Mouse (Mus musculus) stomach, postnatal 0 days (tissue): ENCODE measurements at regions not wholly inside any gene's neighbourhood (a gene's known extent, or its start where the extent isn't known, plus 50 kb on each side); places are given as distances from the start of the nearest gene placed in this dataset.

Source experiments
- ATAC-seq: fragments of 200-750 bp; cut with Nextera tagmentation; 2 replicates; pipeline ENCODE4 v1.8.0; 2017; ENCODE audit not compliant: low FRiP score, low TSS enrichment
- DNase-seq: peaks from one replicate; pipeline ENCODE4 v3.0.0-alpha.2; 2016; ENCODE audit warnings: low spot score
- H3K27ac ChIP-seq: fragments of 300-500 bp; sonication (generic); replicated peaks from 2 replicates; pipeline ENCODE4 v1.5.1; 2014; ENCODE audit warnings: mild to moderate bottlenecking, control low read depth
- H3K27me3 ChIP-seq: fragments of 300-500 bp; sonication (generic); 2 replicates; pipeline ENCODE4 v1.6.1; 2014; ENCODE audit warnings: low read length; ENCODE audit not compliant: control insufficient read depth, insufficient read depth
- H3K36me3 ChIP-seq: fragments of 300-500 bp; sonication (generic); 2 replicates; pipeline ENCODE4 v1.6.1; 2014; ENCODE audit warnings: low read length, mixed read lengths; ENCODE audit not compliant: control insufficient read depth, insufficient read depth
- H3K4me1 ChIP-seq: fragments of 300-500 bp; sonication (generic); replicated peaks from 2 replicates; pipeline ENCODE4 v1.6.1; 2014; ENCODE audit warnings: antibody characterized with exemption; ENCODE audit not compliant: control insufficient read depth, insufficient read depth
- H3K4me2 ChIP-seq: fragments of 300-500 bp; sonication (generic); replicated peaks from 2 replicates; pipeline ENCODE4 v1.6.1; 2014; ENCODE audit warnings: low read depth, mild to moderate bottlenecking, control low read depth, moderate library complexity
- H3K4me3 ChIP-seq: fragments of 300-500 bp; sonication (generic); 2 replicates; pipeline ENCODE4 v1.5.1; 2014; ENCODE audit warnings: low read depth, low read length, control low read depth
- H3K9ac ChIP-seq: fragments of 300-500 bp; sonication (generic); 2 replicates; pipeline ENCODE4 v1.6.1; 2014; ENCODE audit warnings: mild to moderate bottlenecking, low read length, control low read depth, mixed read lengths
- H3K9me3 ChIP-seq: fragments of 300-500 bp; sonication (generic); 2 replicates; pipeline ENCODE4 v1.6.1; 2016; ENCODE audit warnings: low read length; ENCODE audit not compliant: control insufficient read depth
- CTCF ChIP-seq: IDR thresholded peaks from 2 replicates; pipeline ENCODE4 v1.5.1; 2016; ENCODE audit warnings: antibody characterized with exemption, low read depth, mild to moderate bottlenecking, moderate library complexity
- EP300 ChIP-seq: optimal IDR thresholded peaks from 2 replicates; pipeline ENCODE3; 2016; ENCODE audit warnings: antibody characterized with exemption
- WGBS: fragments of 180-500 bp; shearing (Covaris S2); extraction: QIAGEN DNeasy Blood & Tissue Kit; methylation state at CpG from one replicate; pipeline ENCODE4 v1.1.7; 2014; 5-methylcytosine and 5-hydroxymethylcytosine counted together

GRCm38 (mm10) chr1:43394035-43394434, 50.3 kb upstream of the Nck2 start:
- no peaks in the 10 kb centered on the region for H3K4me1 ChIP-seq
- TF ChIP-seq CTCF = no peak
- no peak for TF ChIP-seq EP300
- no peaks in the 10 kb centered on the region for H3K9me3 ChIP-seq
- no peak overlapping the region for H3K27ac ChIP-seq
- H3K36me3 ChIP-seq = no peaks in the 10 kb centered on the region
- no peak overlapping the region for H3K9ac ChIP-seq
- H3K4me2 ChIP-seq = no peak overlapping the region
- DNase-seq (no peak), ATAC-seq (no peak)
- 90% methylated on average over 2 of the region's 2 CpGs for WGBS
- no peak overlapping the region for H3K4me3 ChIP-seq
- H3K27me3 ChIP-seq = no peaks in the 10 kb centered on the region
